Mouse (Mus musculus) thymus, adult 2 months (tissue): ENCODE measurements around the gene Pigk. TPM values are rescaled to one million over a fixed set of nuclear protein-coding genes. Genes with fewer than 3 reads are reported as not detected.

Source experiments
- DNase-seq: peaks from one replicate; pipeline ENCODE4 v3.0.0; 2021
- H3K27ac ChIP-seq: fragments of 200-500 bp; 2 replicates; pipeline ENCODE4 v1.5.1; 2012; ENCODE audit warnings: low read length, control low read depth; ENCODE audit not compliant: control insufficient read depth, insufficient read depth
- H3K27me3 ChIP-seq: fragments of 200-500 bp; 2 replicates; pipeline ENCODE4 v1.6.1; 2012; ENCODE audit warnings: mild to moderate bottlenecking, low read length, moderate library complexity, mixed read lengths; ENCODE audit not compliant: control insufficient read depth, insufficient read depth
- H3K36me3 ChIP-seq: fragments of 200-500 bp; 2 replicates; pipeline ENCODE4 v1.6.1; 2012; ENCODE audit warnings: mild to moderate bottlenecking, low read length, moderate library complexity; ENCODE audit not compliant: control insufficient read depth, insufficient read depth
- H3K4me1 ChIP-seq: fragments of 200-500 bp; replicated peaks from 2 replicates; pipeline ENCODE4 v1.6.1; 2012; ENCODE audit warnings: low read length; ENCODE audit not compliant: control insufficient read depth, insufficient read depth
- H3K4me3 ChIP-seq: fragments of 200-500 bp; 2 replicates; pipeline ENCODE4 v1.5.1; 2012; ENCODE audit warnings: mild to moderate bottlenecking, low read length, control low read depth, moderate library complexity; ENCODE audit not compliant: control insufficient read depth, insufficient read depth
- CTCF ChIP-seq: fragments of 200-500 bp; IDR thresholded peaks from 2 replicates; pipeline ENCODE4 v1.5.1; 2012; ENCODE audit warnings: mild to moderate bottlenecking, control low read depth, low read length, moderate library complexity, borderline replicate concordance; ENCODE audit not compliant: control insufficient read depth, poor library complexity, insufficient read depth; ENCODE audit errors: extremely low read depth
- POLR2A ChIP-seq: fragments of 200-500 bp; IDR thresholded peaks from 2 replicates; pipeline ENCODE4 v1.6.1; 2012; ENCODE audit warnings: mild to moderate bottlenecking, low read length, control low read depth, moderate library complexity; ENCODE audit not compliant: control insufficient read depth, poor library complexity, insufficient read depth; ENCODE audit errors: extremely low read depth
- WGBS: fragments of 180-500 bp; shearing (Covaris S2); methylation state at CpG from one replicate; pipeline ENCODE4 v1.1.7; 2018; 5-methylcytosine and 5-hydroxymethylcytosine counted together
- polyA plus RNA-seq: library from polyadenylated mRNA; depleted of rRNA; stranded (reverse); fragments of >200 nt; gene quantifications from 2 replicates; pipeline ENCODE4 v1.2.3, GENCODE M21; 2012; rRNA removed

Gene Pigk
- polyA plus RNA-seq, 1 experiment = 10.9 TPM

GRCm38 (mm10) chr3:152998106-152998505 is 284.2 kb downstream of the Pigk start:
- Histone ChIP-seq H3K4me3 (no peak overlapping the region), H3K27me3 (no peaks in the 10 kb centered on the region), H3K36me3 (no peaks in the 10 kb centered on the region), H3K4me1 (no peaks in the 10 kb centered on the region), H3K27ac (no peak overlapping the region)
- no peak for DNase-seq
- TF ChIP-seq CTCF = no peak
- TF ChIP-seq POLR2A = no peak
- 81% methylated on average over 5 of the region's 5 CpGs for WGBS

- no peaks in the 10 kb centered on the region for H3K27me3 ChIP-seq
- no peak overlapping the region for H3K27ac ChIP-seq
- DNase-seq = no peak
- TF ChIP-seq POLR2A (no peak), CTCF (no peak)
- no peak overlapping the region for H3K4me3 ChIP-seq
- no peaks in the 10 kb centered on the region for H3K4me1 ChIP-seq
- WGBS = 95% methylated on average over 5 of the region's 5 CpGs
- no peaks in the 10 kb centered on the region for H3K36me3 ChIP-seq
These were observed 285.0 kb downstream of the Pigk start for GRCm38 (mm10) chr3:152998901-152999300.

GRCm38 (mm10) chr3:153006893-153007292 is 293.0 kb downstream of the Pigk start:
- DNase-seq = no peak
- Histone ChIP-seq H3K36me3 (no peaks in the 10 kb centered on the region), H3K27ac (no peak overlapping the region), H3K4me3 (no peak overlapping the region), H3K4me1 (no peaks in the 10 kb centered on the region), H3K27me3 (no peaks in the 10 kb centered on the region)
- WGBS = 91% methylated on average over 6 of the region's 6 CpGs
- TF ChIP-seq POLR2A = no peak
- no peak for TF ChIP-seq CTCF

- no peak for DNase-seq
- 26% methylated on average over 8 of the region's 8 CpGs for WGBS
- Histone ChIP-seq H3K27me3 (no peaks in the 10 kb centered on the region), H3K36me3 (no peaks in the 10 kb centered on the region), H3K27ac (no peak overlapping the region), H3K4me3 (no peak overlapping the region), H3K4me1 (0 out of 2 replicates have a peak, but pooled peaks cover 2% of the 10 kb centered on the region)
- TF ChIP-seq CTCF = no peak
These were observed 302.5 kb downstream of the Pigk start for GRCm38 (mm10) chr3:153016355-153016754.

- Histone ChIP-seq H3K4me1 (0 out of 2 replicates have a peak, but pooled peaks cover 2% of the 10 kb centered on the region), H3K4me3 (no peak overlapping the region), H3K27me3 (no peaks in the 10 kb centered on the region), H3K36me3 (no peaks in the 10 kb centered on the region), H3K27ac (no peak overlapping the region)
- WGBS = 68% methylated on average over 10 of the region's 10 CpGs
- no peak for DNase-seq
- no peak for TF ChIP-seq CTCF
- no peak for TF ChIP-seq POLR2A
These were observed 304.2 kb downstream of the Pigk start for GRCm38 (mm10) chr3:153018051-153018450.

- WGBS = 93% methylated on average over 11 of the region's 11 CpGs
- no peaks in the 10 kb centered on the region for H3K36me3 ChIP-seq
- no peaks in the 10 kb centered on the region for H3K27me3 ChIP-seq
- H3K4me3 ChIP-seq = no peak overlapping the region
- TF ChIP-seq POLR2A (no peak), CTCF (no peak)
- H3K27ac ChIP-seq = no peak overlapping the region
- no peaks in the 10 kb centered on the region for H3K4me1 ChIP-seq
- DNase-seq = no peak
These were observed 310.1 kb downstream of the Pigk start for GRCm38 (mm10) chr3:153024016-153024415.

Other genes starting within 250 kb of the Pigk start
- 0.11 and 0.61 TPM in 2 replicates for gene Ak5, start 45.7 kb upstream of the Pigk start, polyA plus RNA-seq